8 mouse cellular contexts compared by ENCODE assay signal in genomic region chr11:115160016-115160797, GRCm38 (mm10). TPM values are rescaled to one million over a fixed set of nuclear protein-coding genes. Genes with fewer than 3 reads are reported as not detected.
A peak's percentile ranks its signal among the peaks of the same experiment; 100 is the strongest.
DNase-seq lines count a peak whose midpoint lies in the region; ATAC-seq and TF ChIP-seq lines count a peak whose summit lies in the region.

No protein-coding gene starts in this region.

- H3K36me3 ChIP-seq in hindbrain, postnatal 0 days (ENCODE audit: insufficient read depth, low read length) = no peaks in the 10 kb centered on the region
- H3K36me3 ChIP-seq in hindbrain, embryonic 13.5 days = no peaks in the 10 kb centered on the region

- H3K27me3 ChIP-seq in hindbrain, postnatal 0 days (ENCODE audit: insufficient read depth, low read length) = peaks cover under 1% of the 10 kb centered on the region; the same call in 1 of the 2 replicates
- H3K27me3 ChIP-seq in hindbrain, embryonic 13.5 days = peaks cover 89% of the 10 kb centered on the region

- H3K9me3 ChIP-seq in hindbrain, postnatal 0 days (ENCODE audit: low read length) = no peaks in the 10 kb centered on the region
- no peaks in the 10 kb centered on the region for H3K9me3 ChIP-seq in hindbrain, embryonic 13.5 days

- no peak overlapping the region for H3K4me2 ChIP-seq in hindbrain, postnatal 0 days (ENCODE audit: low read depth, low read length)
- no peak overlapping the region for H3K4me2 ChIP-seq in hindbrain, embryonic 13.5 days

- no peaks in the 10 kb centered on the region for H3K4me1 ChIP-seq in hindbrain, postnatal 0 days (ENCODE audit: insufficient read depth, low read length)
- peaks cover 47% of the 10 kb centered on the region for H3K4me1 ChIP-seq in hindbrain, embryonic 13.5 days (replicated peaks)
- peaks cover 27% of the 10 kb centered on the region for H3K4me1 ChIP-seq in olfactory bulb, adult 2 months (ENCODE audit: control insufficient read depth, insufficient read depth, low read length)

- ATAC-seq in hindbrain, postnatal 0 days = no peak
- no peak for ATAC-seq in hindbrain, embryonic 13.5 days (ENCODE audit: low FRiP score)

- no peak overlapping the region for H3K9ac ChIP-seq in hindbrain, postnatal 0 days (replicated peaks; ENCODE audit: low read length)
- H3K9ac ChIP-seq in hindbrain, embryonic 13.5 days = no peak overlapping the region

- TF ChIP-seq CTCF in hindbrain, postnatal 0 days (IDR thresholded peaks at IDR 0.05; ENCODE audit: low read depth) = peak; percentile 81
- TF ChIP-seq CTCF in olfactory bulb, adult 2 months (IDR thresholded peaks at IDR 0.05; ENCODE audit: insufficient read depth, low read depth, low read length) = peak; percentile 53

- peak; percentile 52 for DNase-seq in hindbrain, postnatal 0 days (ENCODE audit: low spot score)
- peak; percentile 87 for DNase-seq in ES-CJ7 (ENCODE audit: low read depth, low spot score)
- peak; percentile 58 for DNase-seq in c-Kit-positive CD71-positive TER-119-positive erythroid progenitor cells, embryonic 14.5 days (ENCODE audit: low spot score)
- DNase-seq in gastrocnemius, postnatal 36 days = peak; percentile 67 to 82
- peak; percentile 44 to 72 for DNase-seq in layer of hippocampus, postnatal 25 days (ENCODE audit: extremely low spot score in 1 of 2, low spot score in 1 of 2)
- peak; percentile 86 for DNase-seq in urinary bladder, postnatal 25 days (ENCODE audit: low spot score)

- H3K27ac ChIP-seq in hindbrain, postnatal 0 days = no peak overlapping the region
- no peak overlapping the region for H3K27ac ChIP-seq in hindbrain, embryonic 13.5 days
- H3K27ac ChIP-seq in olfactory bulb, adult 2 months (ENCODE audit: insufficient read depth, low read depth, low read length) = no peak overlapping the region

- intact Hi-C loops in gastrocnemius, postnatal 36 days (cut with DNase I) = no loop called here

- no peak overlapping the region for H3K4me3 ChIP-seq in hindbrain, postnatal 0 days (ENCODE audit: low read length)
- no peak overlapping the region for H3K4me3 ChIP-seq in hindbrain, embryonic 13.5 days
- no peak overlapping the region for H3K4me3 ChIP-seq in olfactory bulb, adult 2 months (ENCODE audit: insufficient read depth, low read depth, low read length)

- WGBS in hindbrain, postnatal 0 days = 44% methylated on average over 11 of the region's 11 CpGs
- WGBS in hindbrain, embryonic 13.5 days = 44% methylated on average over 11 of the region's 11 CpGs
- WGBS in olfactory bulb, adult 2 months = 52% methylated on average over 11 of the region's 11 CpGs

- TF ChIP-seq POLR2A in olfactory bulb, adult 2 months (IDR thresholded peaks at IDR 0.05; ENCODE audit: insufficient read depth, low read depth, low read length) = no peak

RNA-seq across cellular contexts. Expression of gene Slc9a3r1, which starts 2.9 kb away (rescaled TPM):
- 72.6 and 76.9 TPM in 2 replicates for total RNA-seq in hindbrain, postnatal 0 days (2014; rRNA removed)
- 91.8 and 98.2 TPM in 2 replicates for polyA plus RNA-seq in hindbrain, postnatal 0 days (2015; fragmentation: Nextera tagmentation; extraction: Ambion mirVana)
- polyA plus RNA-seq in hindbrain, embryonic 13.5 days (2015; fragmentation: Nextera tagmentation; extraction: Ambion mirVana) = 42.2 and 55.2 TPM in 2 replicates
- total RNA-seq in gastrocnemius, postnatal 36 days (2021) = 1 to 10 TPM; 2.3 to 3.1 TPM
- total RNA-seq in layer of hippocampus, postnatal 25 days (2021) = 10 to 100 TPM; 74.8 to 76.3 TPM
- polyA plus RNA-seq in olfactory bulb, adult 2 months (2012; ENCODE audit: insufficient read depth, insufficient read length, low replicate concordance, missing spikeins) = 241 TPM in 1 of 2 replicates, not detected in the other

RNA-seq across cellular contexts. Expression of gene Cd300lf, which starts 26.4 kb away (rescaled TPM):
- not detected in 2 replicates for total RNA-seq in hindbrain, postnatal 0 days (2014; rRNA removed)
- 0.23 and 0.37 TPM in 2 replicates for polyA plus RNA-seq in hindbrain, postnatal 0 days (2015; fragmentation: Nextera tagmentation; extraction: Ambion mirVana)
- polyA plus RNA-seq in hindbrain, embryonic 13.5 days (2015; fragmentation: Nextera tagmentation; extraction: Ambion mirVana) = 0.12 and 0.27 TPM in 2 replicates
- total RNA-seq in gastrocnemius, postnatal 36 days (2021) = not detected
- under 1 TPM; 0.35 to 0.39 TPM for total RNA-seq in layer of hippocampus, postnatal 25 days (2021)
- not detected in 2 replicates for polyA plus RNA-seq in olfactory bulb, adult 2 months (2012; ENCODE audit: insufficient read depth, insufficient read length, low replicate concordance, missing spikeins)

RNA-seq across cellular contexts. Expression of gene Tmem104, which starts 27.1 kb away (rescaled TPM):
- 6.4 and 11.1 TPM in 2 replicates for total RNA-seq in hindbrain, postnatal 0 days (2014; rRNA removed)
- polyA plus RNA-seq in hindbrain, postnatal 0 days (2015; fragmentation: Nextera tagmentation; extraction: Ambion mirVana) = 10.1 and 13.5 TPM in 2 replicates
- 11.2 and 12.1 TPM in 2 replicates for polyA plus RNA-seq in hindbrain, embryonic 13.5 days (2015; fragmentation: Nextera tagmentation; extraction: Ambion mirVana)
- total RNA-seq in gastrocnemius, postnatal 36 days (2021) = 1 to 10 TPM; 4.5 to 6.0 TPM
- 10 to 100 TPM; 19.0 to 19.4 TPM for total RNA-seq in layer of hippocampus, postnatal 25 days (2021)
- not detected in 2 replicates for polyA plus RNA-seq in olfactory bulb, adult 2 months (2012; ENCODE audit: insufficient read depth, insufficient read length, low replicate concordance, missing spikeins)

RNA-seq across cellular contexts. Expression of gene Nat9, which starts 27.5 kb away (rescaled TPM):
- total RNA-seq in hindbrain, postnatal 0 days (2014; rRNA removed) = 17.3 and 27.8 TPM in 2 replicates
- polyA plus RNA-seq in hindbrain, postnatal 0 days (2015; fragmentation: Nextera tagmentation; extraction: Ambion mirVana) = 17.3 and 22.2 TPM in 2 replicates
- 21.5 and 22.0 TPM in 2 replicates for polyA plus RNA-seq in hindbrain, embryonic 13.5 days (2015; fragmentation: Nextera tagmentation; extraction: Ambion mirVana)
- total RNA-seq in gastrocnemius, postnatal 36 days (2021) = 10 to 100 TPM; 10.6 to 12.9 TPM
- total RNA-seq in layer of hippocampus, postnatal 25 days (2021) = 10 to 100 TPM; 16.6 to 21.3 TPM
- polyA plus RNA-seq in olfactory bulb, adult 2 months (2012; ENCODE audit: insufficient read depth, insufficient read length, low replicate concordance, missing spikeins) = not detected in 2 replicates

Comparison
In these comparisons a context has a peak if more than half of its experiments do, and no peak if none do; other contexts are left out.
1. RNA of gene Slc9a3r1, which starts 2.9 kb away (total RNA-seq): 74.8 to 76.3 TPM in layer of hippocampus, postnatal 25 days and 72.6 to 76.9 TPM in hindbrain, postnatal 0 days; 2.3 to 3.1 TPM in gastrocnemius, postnatal 36 days; every median in the first group is over 10 times any median in the second.
2. Peak in every context shown above with its lines, with median percentiles within 50 percentile points of each other: DNase-seq.